Mouse (Mus musculus) liver, adult 2 months (tissue): ENCODE data around the gene Nadk.

Experiments used
- CTCF ChIP-seq: fragments of 200-500 bp; IDR thresholded peaks from 2 replicates; pipeline ENCODE4 v1.5.1; 2011; ENCODE audit warnings: low read depth, low read length, control low read depth
- POLR2A ChIP-seq: fragments of 200-500 bp; IDR thresholded peaks from 2 replicates; pipeline ENCODE4 v1.6.1; 2011; ENCODE audit warnings: low read length, control low read depth; ENCODE audit not compliant: insufficient read depth; ENCODE audit errors: extremely low read depth

- no peak for TF ChIP-seq POLR2A
- no peak for TF ChIP-seq CTCF
Observed at GRCm38 (mm10) chr4:155561661-155562442, at the start of gene Nadk.
